24 mouse cellular contexts compared by ENCODE assay signal in genomic region chr8:117959501-117959900, GRCm38 (mm10).
A peak's percentile ranks its signal among the peaks of the same experiment; 100 is the strongest.
DNase-seq lines count a peak whose midpoint lies in the region; ATAC-seq and TF ChIP-seq lines count a peak whose summit lies in the region.
"Had no signal": no experiment of that assay in that cellular context is flagged by ENCODE, and none has a peak within 500 bp of the region (broad histone marks: within the 10 kb centered on the region; RNA-seq: fewer than 3 reads in every experiment).

No protein-coding gene starts in this region.

- H3K27me3 ChIP-seq in forebrain, embryonic 15.5 days = 0 out of 2 replicates have a peak, but pooled peaks cover 2% of the 10 kb centered on the region
- H3K27me3 ChIP-seq in forebrain, embryonic 10.5 days (ENCODE audit: poor library complexity, severe bottlenecking) = peaks cover 2% of the 10 kb centered on the region
- H3K27me3 ChIP-seq in midbrain, embryonic 11.5 days (ENCODE audit: control insufficient read depth, insufficient read depth, low read length) = no peaks in the 10 kb centered on the region
- H3K27me3 ChIP-seq in midbrain, embryonic 15.5 days (replicated peaks) = no peaks in the 10 kb centered on the region
- H3K27me3 ChIP-seq: embryonic facial prominence, embryonic 15.5 days had no signal

- 32% methylated on average over 8 of the region's 8 CpGs for WGBS in forebrain, embryonic 15.5 days
- WGBS in forebrain, embryonic 10.5 days = 78% methylated on average over 8 of the region's 8 CpGs
- 78% methylated on average over 8 of the region's 8 CpGs for WGBS in midbrain, embryonic 11.5 days
- 60% methylated on average over 8 of the region's 8 CpGs for WGBS in midbrain, embryonic 15.5 days

- H3K4me3 ChIP-seq in forebrain, embryonic 15.5 days = no peak overlapping the region
- H3K4me3 ChIP-seq in forebrain, embryonic 10.5 days = no peak overlapping the region
- no peak overlapping the region for H3K4me3 ChIP-seq in midbrain, embryonic 11.5 days (ENCODE audit: low read depth, low read length)
- no peak overlapping the region for H3K4me3 ChIP-seq in midbrain, embryonic 15.5 days
- H3K4me3 ChIP-seq: embryonic facial prominence, embryonic 15.5 days; hindbrain, embryonic 10.5 days had no signal

- DNase-seq in forebrain, embryonic 10.5 days (ENCODE audit: extremely low spot score, low spot score) = no peak
- peak; percentile 16 for DNase-seq in heart, adult 11 months
- DNase-seq in heart, postnatal 36 days = no peak
- DNase-seq in midbrain, embryonic 11.5 days (ENCODE audit: low spot score, missing footprints) = peak; percentile 65
- DNase-seq in brain, embryonic 14.5 days (ENCODE audit: low read depth) = peak; percentile 62
- DNase-seq: adrenal gland, adult 2 months; adrenal gland, postnatal 14 days; cerebellum, adult 11-12 months; cerebellum, adult 8-10 months; cerebellum, postnatal 36 days; embryo, embryonic 11 days; gastrocnemius, postnatal 10 days; gastrocnemius, postnatal 36 days; kidney, adult 18-20 months had no signal

- no peak overlapping the region for H3K27ac ChIP-seq in forebrain, embryonic 15.5 days (replicated peaks)
- H3K27ac ChIP-seq in forebrain, embryonic 10.5 days = no peak overlapping the region
- no peak overlapping the region for H3K27ac ChIP-seq in midbrain, embryonic 11.5 days (ENCODE audit: low read depth, low read length)
- H3K27ac ChIP-seq in midbrain, embryonic 15.5 days = no peak overlapping the region
- H3K27ac ChIP-seq: embryonic facial prominence, embryonic 15.5 days; hindbrain, embryonic 10.5 days had no signal

- peak overlapping the region; percentile 8; the same call in 1 of the 2 replicates for H3K4me2 ChIP-seq in forebrain, embryonic 15.5 days (replicated peaks)
- H3K4me2 ChIP-seq in midbrain, embryonic 11.5 days = no peak overlapping the region
- no peak overlapping the region for H3K4me2 ChIP-seq in midbrain, embryonic 15.5 days
- H3K4me2 ChIP-seq: embryonic facial prominence, embryonic 15.5 days; heart, embryonic 11.5 days had no signal

- ATAC-seq in forebrain, embryonic 15.5 days (replicated peaks) = no peak
- no peak for ATAC-seq in midbrain, embryonic 11.5 days (ENCODE audit: low FRiP score)
- ATAC-seq in midbrain, embryonic 15.5 days (replicated peaks) = no peak
- ATAC-seq in megakaryocyte, adult 5-6 weeks (ENCODE audit: poor library complexity, severe bottlenecking) = no peak
- ATAC-seq: CD4-positive, CD25-positive, alpha-beta regulatory T cell, adult 4 months; hindbrain, embryonic 16.5 days; inflammation-experienced regulatory T-cells, adult 6 months; intestine, embryonic 16.5 days had no signal

- H3K36me3 ChIP-seq in forebrain, embryonic 15.5 days = no peaks in the 10 kb centered on the region
- H3K36me3 ChIP-seq in forebrain, embryonic 10.5 days (replicated peaks) = no peaks in the 10 kb centered on the region
- H3K36me3 ChIP-seq in midbrain, embryonic 11.5 days (ENCODE audit: control insufficient read depth, insufficient read depth, low read length) = no peaks in the 10 kb centered on the region
- H3K36me3 ChIP-seq in midbrain, embryonic 15.5 days (replicated peaks) = no peaks in the 10 kb centered on the region
- H3K36me3 ChIP-seq: embryonic facial prominence, embryonic 15.5 days; hindbrain, embryonic 10.5 days had no signal

- TF ChIP-seq CTCF in brain, embryonic 14.5 days (IDR thresholded peaks at IDR 0.05; ENCODE audit: borderline replicate concordance, extremely low read depth, insufficient read depth, insufficient read length) = no peak

- H3K9ac ChIP-seq in forebrain, embryonic 15.5 days (replicated peaks) = no peak overlapping the region
- no peak overlapping the region for H3K9ac ChIP-seq in midbrain, embryonic 11.5 days (ENCODE audit: low read length)
- H3K9ac ChIP-seq in midbrain, embryonic 15.5 days = no peak overlapping the region
- H3K9ac ChIP-seq: embryonic facial prominence, embryonic 15.5 days had no signal

- peaks cover 14% of the 10 kb centered on the region for H3K4me1 ChIP-seq in forebrain, embryonic 15.5 days
- H3K4me1 ChIP-seq in forebrain, embryonic 10.5 days = 0 out of 2 replicates have a peak, but pooled peaks cover 4% of the 10 kb centered on the region
- H3K4me1 ChIP-seq in midbrain, embryonic 11.5 days (ENCODE audit: control insufficient read depth, insufficient read depth, low read length) = no peaks in the 10 kb centered on the region
- H3K4me1 ChIP-seq in midbrain, embryonic 15.5 days = 0 out of 2 replicates have a peak, but pooled peaks cover 3% of the 10 kb centered on the region
- H3K4me1 ChIP-seq: embryonic facial prominence, embryonic 15.5 days had no signal

- TF ChIP-seq POLR2A in brain, embryonic 14.5 days (IDR thresholded peaks at IDR 0.05; ENCODE audit: borderline replicate concordance, extremely low read depth, insufficient read depth, insufficient read length, poor library complexity, severe bottlenecking) = no peak

- intact Hi-C loops in heart, postnatal 36 days (cut with DNase I) = no loop called here

- no peaks in the 10 kb centered on the region for H3K9me3 ChIP-seq in forebrain, embryonic 15.5 days
- H3K9me3 ChIP-seq in forebrain, embryonic 10.5 days = 0 out of 2 replicates have a peak, but pooled peaks cover 3% of the 10 kb centered on the region
- H3K9me3 ChIP-seq in midbrain, embryonic 11.5 days (ENCODE audit: control insufficient read depth, low read length) = no peaks in the 10 kb centered on the region
- no peaks in the 10 kb centered on the region for H3K9me3 ChIP-seq in midbrain, embryonic 15.5 days
- H3K9me3 ChIP-seq: embryonic facial prominence, embryonic 15.5 days; hindbrain, embryonic 10.5 days had no signal

Comparison
In these comparisons a context has a peak if more than half of its experiments do, and no peak if none do; other contexts are left out.
1. DNase-seq: peak in heart, adult 11 months (single experiment), midbrain, embryonic 11.5 days (single experiment) and brain, embryonic 14.5 days (single experiment); none in forebrain, embryonic 10.5 days (single experiment) and heart, postnatal 36 days (0 of 2).